Mouse (Mus musculus) embryonic facial prominence, embryonic 11.5 days (tissue): Measurements from ENCODE around the gene Nudt8. TPM values are rescaled to one million over a fixed set of nuclear protein-coding genes. Genes with fewer than 3 reads are reported as not detected.

Experiments
- ATAC-seq: fragments of 200-750 bp; cut with Nextera tagmentation; replicated peaks from 2 replicates; pipeline ENCODE4 v1.8.0; 2017; ENCODE audit warnings: low read depth; ENCODE audit not compliant: insufficient number of reproducible peaks, low FRiP score, low TSS enrichment
- DNase-seq: peaks from one replicate; pipeline ENCODE4 v3.0.0-alpha.2; 2015; ENCODE audit warnings: low spot score
- H3K27ac ChIP-seq: fragments of 300-500 bp; sonication (generic); replicated peaks from 2 replicates; pipeline ENCODE4 v1.5.1; 2014; ENCODE audit warnings: mild to moderate bottlenecking, low read depth, low read length, control low read depth
- H3K27me3 ChIP-seq: fragments of 300-500 bp; sonication (generic); 2 replicates; pipeline ENCODE4 v1.6.1; 2014; ENCODE audit warnings: mild to moderate bottlenecking, low read length, moderate library complexity, mixed read lengths; ENCODE audit not compliant: control insufficient read depth, insufficient read depth
- H3K36me3 ChIP-seq: fragments of 300-500 bp; sonication (generic); replicated peaks from 2 replicates; pipeline ENCODE4 v1.6.1; 2014; ENCODE audit warnings: low read depth, mild to moderate bottlenecking, low read length, moderate library complexity, mixed read lengths; ENCODE audit not compliant: control insufficient read depth, insufficient read depth
- H3K4me1 ChIP-seq: fragments of 300-500 bp; sonication (generic); 2 replicates; pipeline ENCODE4 v1.6.1; 2014; ENCODE audit warnings: low read length, mixed read lengths; ENCODE audit not compliant: control insufficient read depth, insufficient read depth
- H3K4me2 ChIP-seq: fragments of 300-500 bp; sonication (generic); 2 replicates; pipeline ENCODE4 v1.6.1; 2014; ENCODE audit warnings: low read depth, mild to moderate bottlenecking, control low read depth, low read length, moderate library complexity
- H3K4me3 ChIP-seq: fragments of 300-500 bp; sonication (generic); 2 replicates; pipeline ENCODE4 v1.5.1; 2014; ENCODE audit warnings: low read depth, low read length, control low read depth
- H3K9ac ChIP-seq: fragments of 300-500 bp; sonication (generic); replicated peaks from 2 replicates; pipeline ENCODE4 v1.6.1; 2014; ENCODE audit warnings: mild to moderate bottlenecking, control low read depth, low read length
- H3K9me3 ChIP-seq: fragments of 300-500 bp; sonication (generic); replicated peaks from 2 replicates; pipeline ENCODE4 v1.6.1; 2016; ENCODE audit warnings: mild to moderate bottlenecking, low read length, inconsistent platforms, mixed read lengths; ENCODE audit not compliant: control insufficient read depth
- WGBS: fragments of 180-500 bp; shearing (Covaris S2); extraction: QIAGEN DNeasy Blood & Tissue Kit; methylation state at CpG from one replicate; pipeline ENCODE4 v1.1.7; 2014; 5-methylcytosine and 5-hydroxymethylcytosine counted together
- polyA plus RNA-seq: library from polyadenylated mRNA; unstranded; fragments of >200 nt; fragmentation: Nextera tagmentation; extraction: Ambion mirVana; gene quantifications from 2 replicates; pipeline ENCODE4 v1.2.1, GENCODE M21; 2014

Nudt8 gene
- polyA plus RNA-seq, 1 experiment from 2014 or later, result 24.2 TPM

- H3K27ac ChIP-seq, result no peak overlapping the region
- H3K4me2 ChIP-seq, result no peak overlapping the region
- H3K27me3 ChIP-seq, result no peaks in the 10 kb centered on the region
- DNase-seq (no peak), ATAC-seq (no peak)
- no peaks in the 10 kb centered on the region for H3K9me3 ChIP-seq
- no peak overlapping the region for H3K9ac ChIP-seq
- 66% methylated on average over 6 of the region's 6 CpGs for WGBS
- no peaks in the 10 kb centered on the region for H3K36me3 ChIP-seq
- no peaks in the 10 kb centered on the region; the same call in 1 of the 2 replicates for H3K4me1 ChIP-seq
- H3K4me3 ChIP-seq, result no peak overlapping the region
Observed at GRCm38 (mm10) chr19:3990804-3991203, 9.6 kb upstream of the Nudt8 start.

- no peaks in the 10 kb centered on the region for H3K27me3 ChIP-seq
- DNase-seq, result no peak
- ATAC-seq, result no peak
- no peak overlapping the region for H3K4me3 ChIP-seq
- H3K4me1 ChIP-seq, result no peaks in the 10 kb centered on the region
- H3K9me3 ChIP-seq, result no peaks in the 10 kb centered on the region
- no peak overlapping the region for H3K4me2 ChIP-seq
- no peaks in the 10 kb centered on the region for H3K36me3 ChIP-seq
- H3K27ac ChIP-seq, result no peak overlapping the region
- no peak overlapping the region for H3K9ac ChIP-seq
- WGBS, result 82% methylated on average over 3 of the region's 3 CpGs
Observed at GRCm38 (mm10) chr19:3991562-3991961, 8.8 kb upstream of the Nudt8 start.

- H3K36me3 ChIP-seq, result no peaks in the 10 kb centered on the region
- H3K4me1 ChIP-seq, result no peaks in the 10 kb centered on the region
- ATAC-seq (no peak), DNase-seq (no peak)
- WGBS, result 86% methylated on average over 3 of the region's 3 CpGs
- H3K27ac ChIP-seq, result no peak overlapping the region
- H3K4me3 ChIP-seq, result no peak overlapping the region
- no peaks in the 10 kb centered on the region for H3K9me3 ChIP-seq
- no peaks in the 10 kb centered on the region for H3K27me3 ChIP-seq
- H3K4me2 ChIP-seq, result no peak overlapping the region
- H3K9ac ChIP-seq, result no peak overlapping the region
Observed at GRCm38 (mm10) chr19:3991966-3992365, 8.4 kb upstream of the Nudt8 start.

GRCm38 (mm10) chr19:3992416-3992815, 8.0 kb upstream of the Nudt8 start, which contains the start of gene Tbx10:
Gene Tbx10, plus strand, starts transcription at chr19:3992752.
- H3K4me3 ChIP-seq, result no peak within 1 kb of the TSS
- H3K27ac ChIP-seq, result no peak within 1 kb of the TSS
- H3K4me2 ChIP-seq, result no peak within 1 kb of the TSS
- H3K4me1 ChIP-seq, result no peaks in the 10 kb centered on the region
- no peaks in the 10 kb centered on the region for H3K27me3 ChIP-seq
- no peak for ATAC-seq
- H3K36me3 ChIP-seq, result no peaks in the 10 kb centered on the region
- DNase-seq, result no peak
- no peak within 1 kb of the TSS for H3K9ac ChIP-seq
- 56% methylated on average over 5 of the region's 5 CpGs for WGBS
- no peaks in the 10 kb centered on the region for H3K9me3 ChIP-seq

- Histone ChIP-seq H3K27ac (no peak overlapping the region), H3K4me1 (no peaks in the 10 kb centered on the region), H3K27me3 (no peaks in the 10 kb centered on the region), H3K9me3 (no peaks in the 10 kb centered on the region), H3K9ac (no peak overlapping the region), H3K4me3 (no peak overlapping the region), H3K4me2 (no peak overlapping the region), H3K36me3 (no peaks in the 10 kb centered on the region)
- no peak for ATAC-seq
- no peak for DNase-seq
- WGBS, result 68% methylated on average over 6 of the region's 6 CpGs
Observed at GRCm38 (mm10) chr19:3994932-3995331, 5.4 kb upstream of the Nudt8 start.

- Histone ChIP-seq H3K36me3 (no peaks in the 10 kb centered on the region), H3K9ac (no peak overlapping the region), H3K4me2 (no peak overlapping the region), H3K27me3 (no peaks in the 10 kb centered on the region), H3K9me3 (no peaks in the 10 kb centered on the region), H3K4me1 (no peaks in the 10 kb centered on the region), H3K4me3 (no peak overlapping the region), H3K27ac (no peak overlapping the region)
- 83% methylated on average over 3 of the region's 3 CpGs for WGBS
- ATAC-seq (no peak), DNase-seq (no peak)
Observed at GRCm38 (mm10) chr19:3995505-3995904, 4.9 kb upstream of the Nudt8 start.

GRCm38 (mm10) chr19:3996106-3996505, 4.3 kb upstream of the Nudt8 start:
- DNase-seq (no peak), ATAC-seq (no peak)
- no peak overlapping the region for H3K4me2 ChIP-seq
- no peak overlapping the region for H3K4me3 ChIP-seq
- no peak overlapping the region for H3K27ac ChIP-seq
- H3K36me3 ChIP-seq, result no peaks in the 10 kb centered on the region
- H3K4me1 ChIP-seq, result peaks cover 2% of the 10 kb centered on the region; the same call in 1 of the 2 replicates
- 64% methylated on average over 7 of the region's 7 CpGs for WGBS
- H3K9ac ChIP-seq, result no peak overlapping the region
- no peaks in the 10 kb centered on the region for H3K27me3 ChIP-seq
- no peaks in the 10 kb centered on the region for H3K9me3 ChIP-seq

GRCm38 (mm10) chr19:3996747-3997146, 3.6 kb upstream of the Nudt8 start:
- Histone ChIP-seq H3K9me3 (no peaks in the 10 kb centered on the region), H3K9ac (no peak overlapping the region), H3K36me3 (no peaks in the 10 kb centered on the region), H3K4me3 (no peak overlapping the region), H3K27ac (no peak overlapping the region), H3K27me3 (no peaks in the 10 kb centered on the region), H3K4me1 (peaks cover 4% of the 10 kb centered on the region; the same call in 1 of the 2 replicates), H3K4me2 (no peak overlapping the region)
- WGBS, result 84% methylated on average over 8 of the region's 8 CpGs
- no peak for DNase-seq
- ATAC-seq, result no peak
